Mouse (Mus musculus): ENCODE results near the gene Hebp1.

Hebp1 gene

DNA sequence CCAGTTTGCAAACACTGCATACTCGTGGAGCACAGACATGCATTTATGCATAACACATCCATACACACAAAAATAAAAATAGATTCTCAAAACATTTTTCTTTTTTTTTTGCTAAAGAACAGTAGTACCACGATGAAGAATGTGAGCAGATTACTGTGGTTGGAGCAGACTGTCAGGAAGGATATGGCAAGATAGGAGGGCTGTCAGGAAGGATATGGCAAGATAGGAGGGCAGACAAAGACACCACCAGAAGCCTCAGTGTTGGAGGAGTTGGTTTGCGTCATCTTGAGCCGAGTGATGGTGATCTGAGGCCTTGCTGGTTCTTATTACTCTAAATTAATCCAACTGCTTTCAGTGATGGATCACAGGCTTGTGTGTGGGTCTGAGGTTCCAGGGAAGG is 35.0 kb downstream of the Hebp1 start:
- in situ Hi-C loops (cut with MboI, MseI): no loop called here

DNA sequence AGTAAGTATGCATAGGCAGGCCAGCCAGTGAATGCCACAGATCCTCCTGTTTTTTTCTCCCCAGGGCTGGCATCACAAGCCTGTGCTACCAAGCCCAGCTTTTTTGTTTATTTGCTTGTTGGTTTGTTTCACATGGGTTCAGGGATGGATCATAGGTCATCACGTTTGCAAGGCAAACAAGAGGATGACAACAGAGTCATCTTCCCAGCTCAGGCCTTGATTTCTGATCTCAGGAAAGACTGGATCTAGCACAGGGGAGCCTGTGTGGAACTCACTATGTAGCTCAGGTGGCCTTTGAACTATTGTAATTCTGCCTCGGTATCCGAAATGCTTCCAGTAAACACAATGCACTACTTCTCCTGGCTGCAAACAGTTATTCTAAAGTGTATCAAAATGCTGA is 35.5 kb downstream of the Hebp1 start:
- in situ Hi-C loops (cut with MboI, MseI): no loop called here

DNA sequence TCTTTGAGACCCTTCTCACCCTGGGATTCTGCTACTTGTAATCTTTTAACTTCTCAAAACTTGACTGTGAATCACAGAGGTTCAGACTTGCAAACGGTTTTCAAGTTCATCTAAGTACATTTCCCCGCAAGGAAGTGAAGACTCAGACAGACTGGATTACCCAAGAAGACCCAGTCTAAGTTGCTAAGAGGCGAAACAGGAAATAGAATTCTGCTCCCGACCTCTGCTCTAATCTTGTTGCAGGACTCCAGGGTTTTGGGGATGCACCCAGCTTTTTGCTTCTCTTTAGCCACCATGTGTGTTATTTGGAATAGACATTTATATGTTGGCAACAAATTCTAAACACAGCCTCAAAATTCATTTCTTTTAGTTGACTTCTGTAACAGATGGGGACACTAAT is 36.5 kb downstream of the Hebp1 start:
- in situ Hi-C loops (cut with MboI, MseI): no loop called here

DNA sequence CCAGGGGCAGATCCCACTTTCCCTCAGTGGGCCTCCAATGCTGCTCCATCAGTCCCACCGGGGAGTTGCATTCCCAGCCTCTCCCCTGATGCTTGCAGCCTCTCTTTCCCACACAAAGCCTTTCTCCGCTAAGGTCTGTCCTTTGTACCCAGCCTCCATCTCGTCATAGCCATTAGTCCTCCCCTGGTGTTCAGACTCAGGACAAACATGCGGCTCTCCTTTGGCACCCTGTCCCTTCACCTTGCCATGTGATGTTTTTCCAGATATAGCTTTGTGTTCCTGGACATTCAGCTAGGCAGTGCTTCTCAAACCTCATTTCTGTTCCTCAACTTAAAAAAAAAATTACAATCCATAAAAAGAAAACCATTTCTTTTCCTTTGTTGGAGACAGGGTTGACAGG is 39.3 kb downstream of the Hebp1 start:
- in situ Hi-C loops (cut with MboI, MseI): no loop called here

GRCm38 (mm10) chr6:135157496-135157895 is 40.3 kb downstream of the Hebp1 start:
- in situ Hi-C loops (cut with MboI, MseI): no loop called here

- in situ Hi-C loops (cut with MboI, MseI): no loop called here
Observed at GRCm38 (mm10) chr6:135156597-135156996, 41.2 kb downstream of the Hebp1 start.

DNA sequence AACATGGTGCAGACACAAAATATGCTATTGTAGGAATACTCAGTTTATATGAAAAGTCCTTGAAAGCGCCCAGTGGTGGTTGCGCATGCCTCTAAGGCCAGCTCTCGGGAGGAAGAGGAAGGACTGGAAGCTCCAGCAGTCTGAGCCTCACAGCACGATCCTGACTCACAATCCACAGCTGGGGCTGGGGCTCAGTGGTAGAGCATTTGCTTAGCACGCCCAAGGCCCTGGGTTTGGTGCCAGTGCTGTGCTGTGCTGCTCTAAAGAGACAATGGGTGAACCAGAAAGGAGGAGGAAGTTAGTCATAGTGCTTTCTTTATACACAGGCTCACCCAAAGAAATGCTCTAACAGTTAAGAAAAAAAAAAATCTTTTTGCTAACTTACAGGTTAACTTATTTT is 44.1 kb downstream of the Hebp1 start:
- in situ Hi-C loops (cut with MboI, MseI): no loop called here

GRCm38 (mm10) chr6:135150311-135150710 is 47.5 kb downstream of the Hebp1 start:
- in situ Hi-C loops (cut with MboI, MseI): no loop called here

DNA sequence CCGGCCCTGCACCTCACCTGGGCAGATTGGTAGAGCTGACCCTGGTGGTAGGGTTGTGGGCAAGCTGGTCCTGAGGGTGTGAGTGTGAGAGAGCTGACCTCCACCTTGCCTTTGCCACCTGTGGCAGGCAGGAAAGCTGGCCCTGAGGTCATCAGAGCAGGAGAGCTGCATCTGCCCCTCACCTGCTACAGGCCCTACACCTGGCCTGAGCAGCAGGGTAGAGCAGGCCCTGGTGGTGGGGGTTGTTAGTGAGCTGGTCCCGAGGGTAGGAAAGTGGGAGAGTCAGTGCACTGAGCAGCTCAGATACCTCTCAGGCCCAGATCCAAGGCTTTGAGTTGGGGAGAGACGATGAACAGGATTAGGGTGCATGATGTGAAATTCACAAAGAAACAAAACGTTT is 48.1 kb downstream of the Hebp1 start:
- in situ Hi-C loops (cut with MboI, MseI): no loop called here

GRCm38 (mm10) chr6:135149175-135149574 is 48.6 kb downstream of the Hebp1 start:
- in situ Hi-C loops (cut with MboI, MseI): no loop called here

DNA sequence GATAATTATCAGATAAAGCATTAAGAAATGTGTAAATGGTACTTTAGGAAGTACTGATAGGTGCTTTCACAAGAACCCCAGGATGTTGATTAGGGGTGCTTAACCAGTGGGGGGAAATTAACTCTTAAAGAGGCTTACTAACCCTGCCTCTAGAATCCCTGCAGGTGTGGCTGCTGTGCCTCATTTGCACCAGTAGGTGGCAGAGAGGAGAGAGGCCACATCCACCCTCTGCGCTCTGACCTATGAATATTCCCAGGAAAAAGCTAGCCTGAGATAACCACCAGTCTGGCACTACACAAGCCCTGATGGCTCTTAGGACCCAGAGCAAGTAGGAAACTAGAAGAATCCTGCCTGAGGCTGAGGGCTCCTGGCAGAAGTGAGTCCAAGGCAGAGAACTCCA is 49.3 kb downstream of the Hebp1 start:
- in situ Hi-C loops (cut with MboI, MseI): no loop called here

DNA sequence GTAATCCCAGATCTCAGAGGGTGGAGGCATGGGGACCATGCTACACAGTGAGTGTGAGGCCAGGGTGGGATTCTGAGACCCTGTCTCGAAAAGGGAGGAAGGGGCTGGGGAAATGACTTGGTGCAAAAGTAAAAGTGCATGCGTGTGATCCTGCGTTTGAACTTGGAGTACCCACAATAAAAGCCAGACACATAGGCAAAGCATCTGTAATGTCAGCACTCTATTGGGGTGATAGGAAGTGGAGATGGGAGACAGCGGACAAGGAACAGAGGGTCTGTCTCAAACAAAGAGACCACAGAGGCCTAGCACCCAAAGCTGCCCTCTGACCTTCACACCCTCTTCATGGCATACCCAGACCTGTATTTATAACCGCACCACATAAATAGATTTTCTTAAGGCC is 51.8 kb downstream of the Hebp1 start:
- in situ Hi-C loops (cut with MboI, MseI): no loop called here

- in situ Hi-C loops (cut with MboI, MseI): loop anchor here (5.0 kb wide), 1 partner anchor 52 kb away; no protein-coding TSS in a partner anchor
Observed at GRCm38 (mm10) chr6:135144516-135144915, 53.3 kb downstream of the Hebp1 start.

GRCm38 (mm10) chr6:135143151-135143550 is 54.7 kb downstream of the Hebp1 start:
- in situ Hi-C loops (cut with MboI, MseI): loop anchor here (5.0 kb wide), 1 partner anchor 51 kb away; no protein-coding TSS in a partner anchor

- in situ Hi-C loops (cut with MboI, MseI): loop anchor here (5.0 kb wide), 1 partner anchor 49 kb away; no protein-coding TSS in a partner anchor
Observed at GRCm38 (mm10) chr6:135141451-135142147, 56.2 kb downstream of the Hebp1 start.

GRCm38 (mm10) chr6:135138746-135139145 is 59.1 kb downstream of the Hebp1 start:
- in situ Hi-C loops (cut with MboI, MseI): no loop called here

GRCm38 (mm10) chr6:135138207-135138606 is 59.6 kb downstream of the Hebp1 start:
- in situ Hi-C loops (cut with MboI, MseI): no loop called here

DNA sequence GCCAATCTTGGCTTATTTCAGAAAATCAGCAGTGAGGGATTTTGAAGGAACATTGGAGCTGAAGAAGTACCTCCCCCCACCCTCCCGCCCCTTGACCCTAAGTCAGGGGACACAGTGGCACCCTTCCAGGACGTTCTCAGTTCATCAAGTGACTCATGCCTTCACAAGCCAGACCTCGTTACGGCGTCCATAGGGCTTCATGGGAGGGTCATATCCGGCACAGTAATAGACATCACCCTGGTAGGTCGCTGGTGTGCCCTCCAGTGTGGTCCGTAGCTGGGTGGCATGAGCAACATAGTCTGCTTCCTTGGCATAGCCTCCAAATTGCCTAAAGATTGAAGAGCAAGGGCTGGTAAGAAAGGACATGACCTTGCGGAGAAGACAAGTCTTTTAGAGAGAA is 60.1 kb downstream of the Hebp1 start:
- in situ Hi-C loops (cut with MboI, MseI): no loop called here

GRCm38 (mm10) chr6:135136439-135137161 is 61.2 kb downstream of the Hebp1 start:
- in situ Hi-C loops (cut with MboI, MseI): no loop called here

DNA sequence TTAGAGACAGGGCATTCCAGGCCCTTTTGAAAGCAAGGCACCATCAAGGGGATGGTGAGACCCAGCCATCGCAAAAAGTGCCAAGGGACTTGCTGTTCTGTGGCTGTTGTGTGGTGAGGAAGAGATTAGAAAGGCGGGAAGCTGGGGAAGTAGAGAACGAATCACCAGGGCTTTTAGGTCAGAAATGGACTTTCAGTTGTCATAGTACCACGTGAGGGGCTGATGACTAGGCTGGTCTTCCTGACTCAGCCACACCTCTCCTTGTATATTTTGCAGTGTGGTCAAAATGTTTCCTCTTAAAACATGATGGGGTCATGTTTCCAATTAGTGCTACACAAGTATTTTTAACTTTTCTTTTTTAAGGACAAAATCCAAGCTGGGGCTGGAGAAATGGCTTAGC is 62.1 kb downstream of the Hebp1 start:
- in situ Hi-C loops (cut with MboI, MseI): no loop called here

- in situ Hi-C loops (cut with MboI, MseI): no loop called here
Observed at GRCm38 (mm10) chr6:135133486-135133885, 64.3 kb downstream of the Hebp1 start.

GRCm38 (mm10) chr6:135133086-135133485 is 64.7 kb downstream of the Hebp1 start:
- in situ Hi-C loops (cut with MboI, MseI): no loop called here

DNA sequence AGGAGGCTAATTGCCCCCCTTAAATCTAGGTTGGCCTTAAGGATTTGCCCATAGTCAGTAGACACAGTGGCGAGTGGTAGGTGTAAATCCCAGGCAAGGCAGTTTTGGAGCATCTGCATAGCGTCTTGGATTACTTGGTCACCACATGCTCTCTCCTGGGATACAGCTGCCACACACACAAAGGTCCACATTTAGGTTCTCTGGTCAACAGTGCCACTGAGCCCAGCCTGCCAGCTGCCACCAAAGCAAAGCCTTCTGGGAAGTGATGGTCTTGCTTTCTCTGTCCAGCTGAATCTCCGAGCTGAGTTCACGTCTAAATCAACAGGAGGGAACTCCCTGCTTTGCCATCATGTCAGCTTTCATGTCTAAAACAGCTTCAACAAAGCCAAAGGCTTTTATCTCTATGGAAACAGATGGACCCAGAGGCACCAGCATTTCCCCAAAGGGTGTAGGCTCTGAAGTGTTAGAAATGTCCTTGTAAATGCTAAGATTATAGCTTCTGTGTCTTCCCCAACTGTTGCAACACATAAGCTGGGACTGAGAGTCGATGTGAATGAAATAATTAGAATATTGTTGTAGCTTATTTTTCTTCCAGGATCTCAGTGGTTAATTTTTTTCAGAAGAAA is 73.0 kb downstream of the Hebp1 start:
- in situ Hi-C loops (cut with MboI, MseI): loop anchor here (25.0 kb wide), 1 partner anchor 1413 kb away; no protein-coding TSS in a partner anchor
